Mouse (Mus musculus): ENCODE data around the gene Dgcr2. TPM values are rescaled to one million over a fixed set of nuclear protein-coding genes. Genes with fewer than 3 reads are reported as not detected.

The Dgcr2 gene
- total and polyA plus RNA-seq, 3 experiments, result 20.5 to 27.8 (median 25.5) TPM

GRCm38 (mm10) chr16:17795643-17796042 lies 102.7 kb downstream of the Dgcr2 start:
- no peak for DNase-seq (ENCODE audit: low spot score)

DNA sequence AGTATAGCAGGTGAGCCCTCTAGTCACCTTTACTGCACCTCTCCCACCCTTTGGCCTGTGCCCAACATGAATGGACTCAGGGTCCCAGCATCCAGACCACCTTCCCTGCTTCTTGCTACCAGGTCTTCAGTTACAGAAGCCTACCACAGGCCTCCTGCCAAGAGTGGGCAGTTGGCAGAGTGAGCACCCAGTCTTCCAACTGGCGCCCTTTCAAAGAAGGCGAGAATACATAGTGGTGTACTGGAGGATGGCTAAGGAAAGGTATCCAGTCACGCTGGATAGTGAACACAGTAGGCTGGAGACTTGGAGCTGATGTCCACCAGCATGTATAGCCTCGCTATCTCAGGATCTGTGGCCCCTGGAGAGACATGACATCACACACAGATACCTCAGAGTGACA lies 104.3 kb downstream of the Dgcr2 start:
- DNase-seq (ENCODE audit: low spot score) (no peak), ATAC-seq (ENCODE audit: extremely low read depth, insufficient number of reproducible peaks, low FRiP score, poor library complexity, severe bottlenecking) (no peak)
- H3K4me1 ChIP-seq (ENCODE audit: insufficient read depth, low read depth, low read length), result no peaks in the 10 kb centered on the region
- TF ChIP-seq GATA2 (IDR thresholded peaks at IDR 0.05; ENCODE audit: borderline replicate concordance, low read depth, low read length) (no peak), GATA1 (IDR thresholded peaks at IDR 0.05; ENCODE audit: borderline replicate concordance, low read length) (no peak), TAL1 (conservative IDR thresholded peaks at IDR 0.05; ENCODE audit: low read depth, low read length) (no peak), POLR2AphosphoS5 (IDR thresholded peaks at IDR 0.05; ENCODE audit: insufficient replicate concordance, low read depth, low read length) (no peak), CTCF (IDR thresholded peaks at IDR 0.05; ENCODE audit: low read depth, low read length) (no peak)
- H3K4me3 ChIP-seq (ENCODE audit: low read depth, low read length), result no peak overlapping the region
- H3K36me3 ChIP-seq (replicated peaks), result no peaks in the 10 kb centered on the region
- H3K27me3 ChIP-seq (ENCODE audit: insufficient read depth, low read length), result peaks cover 28% of the 10 kb centered on the region
- peaks cover 3% of the 10 kb centered on the region; the same call in 1 of the 2 replicates for H3K9me3 ChIP-seq (replicated peaks)

More at GRCm38 (mm10) chr16:17795643-17796042, 102.7 kb downstream of the Dgcr2 start:
- Histone ChIP-seq H3K4me3 (ENCODE audit: low read depth, low read length) (no peak overlapping the region), H3K27me3 (ENCODE audit: insufficient read depth, low read length) (peaks cover 34% of the 10 kb centered on the region), H3K9me3 (replicated peaks) (peaks cover 3% of the 10 kb centered on the region; the same call in 1 of the 2 replicates), H3K36me3 (replicated peaks) (no peaks in the 10 kb centered on the region), H3K4me1 (ENCODE audit: insufficient read depth, low read depth, low read length) (no peaks in the 10 kb centered on the region)
- TF ChIP-seq TAL1 (conservative IDR thresholded peaks at IDR 0.05; ENCODE audit: low read depth, low read length) (no peak), CTCF (IDR thresholded peaks at IDR 0.05; ENCODE audit: low read depth, low read length) (no peak), POLR2AphosphoS5 (IDR thresholded peaks at IDR 0.05; ENCODE audit: insufficient replicate concordance, low read depth, low read length) (no peak), GATA2 (IDR thresholded peaks at IDR 0.05; ENCODE audit: borderline replicate concordance, low read depth, low read length) (no peak), GATA1 (IDR thresholded peaks at IDR 0.05; ENCODE audit: borderline replicate concordance, low read length) (no peak)
- ATAC-seq (ENCODE audit: extremely low read depth, insufficient number of reproducible peaks, low FRiP score, poor library complexity, severe bottlenecking), result no peak

DNA sequence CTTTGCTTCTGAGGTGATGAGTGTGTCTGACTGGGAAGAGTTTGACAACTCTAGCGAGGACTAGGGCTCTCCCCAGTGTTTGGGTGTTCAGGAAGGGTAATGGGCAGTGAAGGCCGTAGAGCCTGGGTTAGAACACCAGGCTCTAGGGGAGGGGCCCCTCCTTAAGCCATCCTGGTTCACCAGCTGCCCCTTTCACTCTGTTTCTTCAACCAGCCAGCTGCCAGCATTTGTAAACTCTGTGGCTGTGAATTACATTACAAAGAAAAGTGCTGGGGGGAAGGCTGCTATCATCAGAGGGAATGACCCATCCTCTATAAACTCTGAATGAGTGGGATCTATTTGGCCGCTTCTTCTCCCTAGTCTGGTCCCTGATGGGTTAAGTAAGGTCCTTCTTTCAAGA lies 105.6 kb downstream of the Dgcr2 start:
- ATAC-seq (ENCODE audit: extremely low read depth, insufficient number of reproducible peaks, low FRiP score, poor library complexity, severe bottlenecking), result no peak
- H3K4me1 ChIP-seq (ENCODE audit: insufficient read depth, low read depth, low read length), result no peaks in the 10 kb centered on the region
- H3K27me3 ChIP-seq (ENCODE audit: insufficient read depth, low read length), result peaks cover 26% of the 10 kb centered on the region

More for the DNA sequence above, 105.6 kb downstream of the Dgcr2 start:
- DNase-seq (ENCODE audit: low spot score), result no peak
- H3K4me3 ChIP-seq (ENCODE audit: low read depth, low read length), result no peak overlapping the region
- H3K36me3 ChIP-seq (replicated peaks), result no peaks in the 10 kb centered on the region
- TF ChIP-seq TAL1 (conservative IDR thresholded peaks at IDR 0.05; ENCODE audit: low read depth, low read length) (no peak), CTCF (IDR thresholded peaks at IDR 0.05; ENCODE audit: low read depth, low read length) (no peak), GATA2 (IDR thresholded peaks at IDR 0.05; ENCODE audit: borderline replicate concordance, low read depth, low read length) (no peak), GATA1 (IDR thresholded peaks at IDR 0.05; ENCODE audit: borderline replicate concordance, low read length) (no peak), POLR2AphosphoS5 (IDR thresholded peaks at IDR 0.05; ENCODE audit: insufficient replicate concordance, low read depth, low read length) (no peak)
- peaks cover 3% of the 10 kb centered on the region; the same call in 1 of the 2 replicates for H3K9me3 ChIP-seq (replicated peaks)

Other genes starting within 250 kb of the Dgcr2 start
- gene Med15, start 165.7 kb downstream of the Dgcr2 start, total RNA-seq (2014; fragmentation: Nextera tagmentation), result 80.8 and 97.0 TPM in 2 replicates
- gene Med15, start 165.7 kb downstream of the Dgcr2 start, total RNA-seq (2017), result 20.3 and 23.4 TPM in 2 replicates
- 221 and 227 TPM in 2 replicates for gene Med15, start 165.7 kb downstream of the Dgcr2 start, polyA plus RNA-seq (2012)
- gene Klhl22, start 138.9 kb downstream of the Dgcr2 start, total RNA-seq (2014; fragmentation: Nextera tagmentation), result not detected in 2 replicates
- gene Klhl22, start 138.9 kb downstream of the Dgcr2 start, total RNA-seq (2017), result 0.06 and 2.1 TPM in 2 replicates
- gene Klhl22, start 138.9 kb downstream of the Dgcr2 start, polyA plus RNA-seq (2012), result not detected in 2 replicates
- gene Scarf2, start 101.3 kb downstream of the Dgcr2 start, total RNA-seq (2014; fragmentation: Nextera tagmentation), result not detected in 2 replicates
- 0.06 TPM in 1 of 2 replicates, not detected in the other for gene Scarf2, start 101.3 kb downstream of the Dgcr2 start, total RNA-seq (2017)
- gene Scarf2, start 101.3 kb downstream of the Dgcr2 start, polyA plus RNA-seq (2012), result not detected in 2 replicates
- not detected in 2 replicates for gene B830017H08Rik, start 65.4 kb downstream of the Dgcr2 start, total RNA-seq (2014; fragmentation: Nextera tagmentation)
- gene B830017H08Rik, start 65.4 kb downstream of the Dgcr2 start, total RNA-seq (2017), result 0.33 TPM in 1 of 2 replicates, not detected in the other
- 0.17 and 0.23 TPM in 2 replicates for gene B830017H08Rik, start 65.4 kb downstream of the Dgcr2 start, polyA plus RNA-seq (2012)
- gene Car15, start 60.2 kb downstream of the Dgcr2 start, total RNA-seq (2014; fragmentation: Nextera tagmentation), result 2.3 and 2.4 TPM in 2 replicates
- gene Car15, start 60.2 kb downstream of the Dgcr2 start, total RNA-seq (2017), result 2.3 and 3.3 TPM in 2 replicates
- gene Car15, start 60.2 kb downstream of the Dgcr2 start, polyA plus RNA-seq (2012), result 0.13 and 0.89 TPM in 2 replicates
- gene Gm20518, start 6.9 kb downstream of the Dgcr2 start, total RNA-seq (2014; fragmentation: Nextera tagmentation), result 0.75 and 1.0 TPM in 2 replicates
- gene Gm20518, start 6.9 kb downstream of the Dgcr2 start, total RNA-seq (2017), result 0.52 and 1.0 TPM in 2 replicates
- gene Gm20518, start 6.9 kb downstream of the Dgcr2 start, polyA plus RNA-seq (2012), result 0.09 and 0.17 TPM in 2 replicates
- gene Tssk1, start 4.3 kb downstream of the Dgcr2 start, total RNA-seq (2014; fragmentation: Nextera tagmentation), result not detected in 2 replicates
- 0.16 TPM in 1 of 2 replicates, not detected in the other for gene Tssk1, start 4.3 kb downstream of the Dgcr2 start, total RNA-seq (2017)
- gene Tssk1, start 4.3 kb downstream of the Dgcr2 start, polyA plus RNA-seq (2012), result not detected in 2 replicates
- not detected in 2 replicates for gene Tssk2, start 75 bp upstream of the Dgcr2 start, total RNA-seq (2014; fragmentation: Nextera tagmentation)
- 0.23 TPM in 1 of 2 replicates, not detected in the other for gene Tssk2, start 75 bp upstream of the Dgcr2 start, total RNA-seq (2017)
- not detected in 2 replicates for gene Tssk2, start 75 bp upstream of the Dgcr2 start, polyA plus RNA-seq (2012)
- 13.7 and 19.3 TPM in 2 replicates for gene Ess2, start 12.8 kb upstream of the Dgcr2 start, total RNA-seq (2014; fragmentation: Nextera tagmentation)
- 29.1 and 31.0 TPM in 2 replicates for gene Ess2, start 12.8 kb upstream of the Dgcr2 start, total RNA-seq (2017)
- gene Ess2, start 12.8 kb upstream of the Dgcr2 start, polyA plus RNA-seq (2012), result 25.6 and 27.6 TPM in 2 replicates
- not detected in 2 replicates for gene Gsc2, start 16.5 kb upstream of the Dgcr2 start, total RNA-seq (2014; fragmentation: Nextera tagmentation)
- not detected in 2 replicates for gene Gsc2, start 16.5 kb upstream of the Dgcr2 start, total RNA-seq (2017)
- gene Gsc2, start 16.5 kb upstream of the Dgcr2 start, polyA plus RNA-seq (2012), result not detected in 2 replicates
- 47.5 and 57.3 TPM in 2 replicates for gene Slc25a1, start 29.7 kb upstream of the Dgcr2 start, total RNA-seq (2014; fragmentation: Nextera tagmentation)
- 76.4 and 92.8 TPM in 2 replicates for gene Slc25a1, start 29.7 kb upstream of the Dgcr2 start, total RNA-seq (2017)
- 209 and 244 TPM in 2 replicates for gene Slc25a1, start 29.7 kb upstream of the Dgcr2 start, polyA plus RNA-seq (2012)
- not detected in 2 replicates for gene Vpreb2, start 81.9 kb upstream of the Dgcr2 start, total RNA-seq (2014; fragmentation: Nextera tagmentation)
- not detected in 2 replicates for gene Vpreb2, start 81.9 kb upstream of the Dgcr2 start, total RNA-seq (2017)
- gene Vpreb2, start 81.9 kb upstream of the Dgcr2 start, polyA plus RNA-seq (2012), result not detected in 2 replicates
- 18.4 and 22.4 TPM in 2 replicates for gene Dgcr6, start 154.3 kb upstream of the Dgcr2 start, total RNA-seq (2014; fragmentation: Nextera tagmentation)
- 14.1 and 19.6 TPM in 2 replicates for gene Dgcr6, start 154.3 kb upstream of the Dgcr2 start, total RNA-seq (2017)
- 20.4 and 23.8 TPM in 2 replicates for gene Dgcr6, start 154.3 kb upstream of the Dgcr2 start, polyA plus RNA-seq (2012)
- gene Prodh, start 191.6 kb upstream of the Dgcr2 start, total RNA-seq (2014; fragmentation: Nextera tagmentation), result 2.0 and 8.1 TPM in 2 replicates
- gene Prodh, start 191.6 kb upstream of the Dgcr2 start, total RNA-seq (2017), result 12.5 and 14.5 TPM in 2 replicates
- 14.9 and 17.1 TPM in 2 replicates for gene Prodh, start 191.6 kb upstream of the Dgcr2 start, polyA plus RNA-seq (2012)
- gene Rtn4r, start 229.1 kb upstream of the Dgcr2 start, total RNA-seq (2014; fragmentation: Nextera tagmentation), result not detected in 2 replicates
- gene Rtn4r, start 229.1 kb upstream of the Dgcr2 start, total RNA-seq (2017), result 0.11 and 0.23 TPM in 2 replicates
- gene Rtn4r, start 229.1 kb upstream of the Dgcr2 start, polyA plus RNA-seq (2012), result not detected in 2 replicates

Measured in G1E (cell line).